Mouse (Mus musculus): ENCODE results near the gene Vgll4. TPM values are rescaled to one million over a fixed set of nuclear protein-coding genes. Genes with fewer than 3 reads are reported as not detected.

Gene Vgll4
- polyA plus RNA-seq, 1 experiment: 32.1 TPM

GRCm38 (mm10) chr6:114918994-114919393 is 50.8 kb downstream of the Vgll4 start:
- no peak for DNase-seq (ENCODE audit: low spot score)

- DNase-seq (ENCODE audit: low spot score): no peak
Observed at GRCm38 (mm10) chr6:114917770-114918635, 51.8 kb downstream of the Vgll4 start.

GRCm38 (mm10) chr6:114917129-114917528 is 52.7 kb downstream of the Vgll4 start:
- DNase-seq (ENCODE audit: low spot score): no peak

DNA sequence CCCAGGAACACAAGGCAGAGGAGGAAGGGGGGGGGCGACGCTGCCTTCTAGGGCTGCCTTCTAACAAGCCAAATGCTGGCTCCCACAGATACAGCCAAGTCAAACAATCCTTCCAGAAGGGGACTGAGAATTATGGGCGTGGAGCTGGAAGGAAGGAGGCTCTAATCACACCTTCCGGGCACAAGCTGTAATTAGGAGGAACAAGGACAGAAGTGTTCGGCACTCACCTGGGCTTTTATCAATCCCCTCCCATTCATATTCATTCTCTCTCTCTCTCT is 53.1 kb downstream of the Vgll4 start:
- no peak for DNase-seq (ENCODE audit: low spot score)

- no peak for DNase-seq (ENCODE audit: low spot score)
Observed at GRCm38 (mm10) chr6:114915915-114916714, 53.7 kb downstream of the Vgll4 start.

DNA sequence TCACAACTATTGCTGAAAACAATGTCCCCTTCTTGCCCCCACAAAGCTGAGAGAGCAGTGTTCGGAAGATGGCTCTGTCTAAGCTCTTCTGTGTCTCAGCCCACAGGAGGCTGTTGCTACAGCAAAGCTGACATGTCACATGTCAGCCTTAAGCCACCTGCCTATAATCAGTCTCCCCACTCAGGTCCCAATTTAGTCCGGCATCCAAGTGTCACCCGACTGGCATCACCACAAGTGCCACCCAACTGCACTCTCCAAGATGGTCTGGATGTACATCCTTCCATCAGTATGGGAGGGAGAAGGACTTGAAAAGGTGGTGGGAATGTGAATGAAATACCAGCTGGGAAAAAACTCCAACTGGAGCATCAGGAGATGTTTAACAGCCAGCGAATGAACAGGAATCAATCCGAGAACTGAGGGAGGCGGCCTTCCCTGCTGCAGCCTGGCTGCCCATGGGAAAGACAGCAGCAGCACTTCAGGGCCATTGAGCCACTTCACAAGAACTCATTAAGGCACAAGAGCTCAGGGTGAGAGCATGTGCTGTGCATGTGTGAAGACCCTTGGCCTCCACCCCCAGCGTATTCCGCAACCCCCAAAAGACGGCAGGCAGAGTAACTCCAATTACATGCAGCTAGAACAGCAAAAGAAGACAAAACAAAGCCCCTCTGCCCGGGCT is 55.6 kb downstream of the Vgll4 start:
- no peak for DNase-seq (ENCODE audit: low spot score)

DNA sequence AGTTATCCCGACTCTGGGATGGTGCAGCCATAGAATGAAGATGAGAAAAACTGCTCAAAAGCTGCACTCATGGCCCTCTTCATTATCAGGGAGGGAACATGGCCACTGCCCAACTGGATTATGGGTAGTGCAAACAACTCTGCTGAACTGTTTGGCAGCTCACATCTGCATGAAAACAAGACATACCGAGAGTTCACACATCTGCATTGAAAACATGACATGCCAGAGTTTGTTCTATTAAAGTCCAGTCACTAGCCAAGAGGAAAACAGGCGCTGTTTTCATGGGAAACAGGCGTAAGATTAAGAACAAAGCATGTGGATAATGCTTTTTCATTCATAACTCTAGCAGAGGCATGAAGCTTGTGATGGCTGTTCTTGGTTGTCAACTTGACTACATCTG is 56.7 kb downstream of the Vgll4 start:
- no peak for DNase-seq (ENCODE audit: low spot score)

- DNase-seq (ENCODE audit: low spot score): no peak
Observed at GRCm38 (mm10) chr6:114911540-114911939, 58.3 kb downstream of the Vgll4 start.

DNA sequence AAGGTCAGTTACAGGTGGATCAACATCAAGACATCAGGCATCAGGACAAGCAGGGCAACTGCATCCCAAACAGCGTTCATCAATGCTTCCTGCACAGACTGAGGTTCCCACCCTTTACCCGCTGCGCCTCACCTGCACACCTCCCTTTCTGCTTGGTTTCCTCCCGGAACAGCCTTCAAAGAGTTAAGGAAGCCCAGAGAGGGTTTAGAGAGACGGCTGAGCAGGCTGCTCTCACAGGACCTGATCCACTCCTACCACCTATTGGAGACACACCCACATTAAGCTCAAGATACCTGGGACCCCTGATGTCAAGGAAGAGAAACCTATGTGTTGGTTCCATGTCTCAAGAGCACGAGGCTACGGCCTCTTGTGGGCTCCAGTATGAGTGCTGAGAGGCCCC is 60.0 kb downstream of the Vgll4 start:
- DNase-seq (ENCODE audit: low spot score): no peak

DNA sequence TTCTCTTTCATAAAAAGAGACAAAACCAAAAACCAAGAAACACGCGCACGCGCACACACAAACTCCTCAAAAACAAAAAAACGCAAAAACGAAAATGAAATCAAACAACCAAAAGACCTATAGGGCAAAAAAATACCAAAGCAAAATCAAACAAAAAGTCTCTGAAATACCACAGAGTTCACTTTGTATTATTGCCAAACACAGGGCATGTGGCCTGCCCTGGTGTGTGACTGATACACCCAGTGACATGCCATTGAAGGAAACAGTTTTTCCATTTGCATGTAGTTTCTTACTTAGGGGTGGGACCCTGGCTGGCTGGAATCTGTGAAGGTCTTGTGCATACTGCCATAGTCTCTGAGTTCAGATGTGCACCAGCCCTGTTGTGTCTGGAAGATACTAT is 62.3 kb downstream of the Vgll4 start:
- DNase-seq (ENCODE audit: low spot score): no peak

DNA sequence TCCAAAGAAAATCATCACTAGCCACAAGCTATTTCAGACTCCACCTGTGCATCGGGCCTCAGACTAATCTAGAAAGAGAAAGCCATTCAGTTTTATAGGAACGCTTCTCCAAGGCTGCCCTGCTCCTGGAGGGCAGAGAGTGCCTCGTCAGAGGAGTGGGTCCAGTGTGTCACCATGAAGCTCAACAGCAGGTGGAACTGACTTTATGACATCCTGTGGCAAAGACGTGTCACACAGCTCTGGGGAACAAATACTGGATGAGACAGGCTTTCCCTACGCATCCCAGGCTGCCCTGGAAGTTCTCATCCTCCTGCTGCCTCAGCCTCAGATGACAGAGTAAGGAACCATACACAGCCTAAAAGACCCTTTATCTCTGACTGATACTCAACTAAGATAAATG is 63.6 kb downstream of the Vgll4 start:
- no peak for DNase-seq (ENCODE audit: low spot score)

DNA sequence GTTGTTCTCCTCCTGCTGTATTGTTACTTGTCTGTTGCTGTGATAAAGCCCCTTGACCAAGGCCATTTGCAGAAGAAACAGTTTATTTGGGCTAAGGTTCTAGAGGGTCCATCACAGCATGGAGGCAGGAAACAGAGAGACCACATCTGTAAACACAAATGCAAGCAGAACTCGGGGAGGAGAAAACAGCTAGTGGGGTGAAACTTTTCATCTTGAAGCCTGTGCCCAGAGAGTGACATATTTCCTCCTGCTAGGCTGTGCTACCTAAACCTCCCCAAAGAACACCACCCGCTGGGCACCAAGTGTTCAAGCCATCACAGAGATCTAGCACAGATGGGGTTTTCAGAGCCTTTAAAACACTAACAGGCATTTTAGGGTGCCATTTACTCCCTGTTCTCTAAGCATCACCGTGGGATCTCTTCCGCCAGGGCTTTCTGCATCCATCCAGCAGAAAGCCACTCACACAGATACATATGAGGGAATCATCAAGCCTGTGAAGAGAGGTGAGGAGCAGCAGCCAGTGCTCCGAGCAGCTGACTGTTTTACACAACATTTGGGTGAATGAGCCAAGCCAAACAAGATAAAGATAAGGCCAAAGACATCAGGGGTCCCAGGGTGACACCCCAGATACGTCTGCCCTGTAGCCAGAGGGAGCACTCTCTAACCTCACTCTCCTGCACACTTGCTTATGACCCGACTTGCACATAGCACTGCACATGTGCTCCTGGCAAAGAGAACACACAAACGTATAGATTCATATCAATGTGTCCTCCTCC is 64.4 kb downstream of the Vgll4 start:
- DNase-seq (ENCODE audit: low spot score): no peak

GRCm38 (mm10) chr6:114904818-114905217 is 65.0 kb downstream of the Vgll4 start:
- DNase-seq (ENCODE audit: low spot score): no peak

- DNase-seq (ENCODE audit: low spot score): no peak
Observed at GRCm38 (mm10) chr6:114904233-114904632, 65.6 kb downstream of the Vgll4 start.

DNA sequence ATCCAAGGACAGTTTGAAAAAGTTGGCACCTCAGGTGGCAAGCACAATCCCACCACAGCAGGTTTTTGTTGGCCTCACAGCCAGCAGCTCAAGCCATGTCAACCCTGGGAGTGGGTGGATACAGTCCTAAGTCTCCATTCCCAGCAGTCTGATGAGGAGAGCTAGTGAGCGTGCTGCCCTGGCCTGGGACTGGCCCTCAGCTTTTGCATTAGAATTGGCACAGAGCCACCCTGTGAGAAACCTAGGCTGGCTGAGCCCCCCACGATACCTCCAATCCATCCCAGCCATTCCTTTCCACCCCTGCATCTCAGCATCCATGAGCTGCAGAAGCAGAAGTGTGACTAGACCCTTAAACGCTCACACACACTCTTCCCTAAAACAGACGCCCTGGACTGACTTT is 67.9 kb downstream of the Vgll4 start:
- no peak for DNase-seq (ENCODE audit: low spot score)

- DNase-seq (ENCODE audit: low spot score): no peak
Observed at GRCm38 (mm10) chr6:114901321-114901824, 68.4 kb downstream of the Vgll4 start.

DNA sequence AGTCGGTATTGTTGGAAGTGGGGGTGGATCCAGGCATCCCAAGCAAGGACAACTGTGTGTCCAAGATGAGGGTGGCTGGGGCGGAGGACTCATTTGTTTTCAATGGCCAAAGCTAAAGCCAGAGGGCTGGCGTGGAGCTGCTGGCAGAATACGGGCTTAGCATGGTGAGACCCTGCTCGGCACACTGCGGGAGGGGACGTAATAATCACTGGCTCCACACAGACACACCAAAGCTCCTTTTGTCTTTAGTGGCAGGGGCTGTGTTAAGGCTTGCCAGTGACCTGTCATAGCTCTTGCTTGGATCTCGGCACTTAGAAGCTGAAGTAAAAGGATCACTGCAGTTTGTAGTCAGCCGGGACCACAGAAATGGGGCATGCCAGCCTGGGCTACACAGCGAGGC is 69.6 kb downstream of the Vgll4 start:
- no peak for DNase-seq (ENCODE audit: low spot score)

DNA sequence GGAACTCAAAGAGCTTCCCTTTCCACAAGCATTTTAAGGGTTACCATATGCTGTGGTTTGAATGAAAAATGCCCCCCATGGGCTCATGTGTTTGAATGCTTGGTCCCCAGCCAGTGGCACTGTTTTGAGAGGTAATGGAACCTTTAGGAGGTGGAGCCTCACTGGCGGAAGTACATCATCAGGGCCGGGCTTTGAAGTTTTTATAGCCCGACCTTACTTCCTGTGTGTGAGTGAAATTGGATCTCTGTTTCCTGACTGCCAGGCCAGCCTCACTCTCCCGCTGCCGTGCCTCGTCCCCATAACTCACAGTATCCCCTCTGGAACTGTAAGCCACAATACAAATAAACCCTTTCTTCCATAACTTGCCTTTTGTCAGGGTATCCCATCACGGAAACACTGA is 70.1 kb downstream of the Vgll4 start:
- DNase-seq (ENCODE audit: low spot score): no peak

DNA sequence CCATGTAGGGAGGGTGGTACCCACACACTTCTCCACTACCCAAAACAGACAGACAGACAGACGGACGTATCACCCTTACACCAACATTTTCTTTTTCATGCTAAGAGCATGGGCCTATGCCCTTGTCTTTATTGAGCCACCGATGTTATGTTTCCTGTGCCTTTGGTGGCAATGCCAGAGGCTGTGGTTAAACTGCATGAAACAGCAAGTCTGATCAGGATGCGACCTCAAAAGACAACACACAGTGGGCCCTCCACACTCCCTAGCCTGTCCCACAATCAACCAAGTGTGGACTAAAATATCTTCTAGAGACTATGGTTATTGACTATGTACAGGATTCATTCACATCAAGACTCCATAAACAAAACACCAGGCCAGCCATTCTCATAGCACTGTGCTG is 70.8 kb downstream of the Vgll4 start:
- no peak for DNase-seq (ENCODE audit: low spot score)

DNA sequence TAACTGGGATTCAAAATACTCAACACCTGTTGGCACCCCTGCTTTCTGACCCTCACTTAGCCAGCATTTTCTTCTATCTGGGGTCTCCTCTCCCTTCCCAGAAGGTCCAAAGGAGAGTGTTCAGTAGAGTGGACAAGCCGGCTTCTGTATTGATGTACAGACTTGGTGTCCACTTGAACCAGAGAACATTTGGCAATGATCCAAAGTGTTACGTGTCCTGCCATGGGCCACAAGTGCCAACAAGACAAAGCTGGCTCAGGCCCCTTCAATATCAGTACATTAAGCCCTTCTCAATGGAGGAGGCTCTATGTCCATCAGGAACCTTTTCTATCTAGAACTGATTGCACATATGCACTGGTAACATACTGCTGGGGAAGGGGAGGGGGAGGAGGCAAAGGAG is 73.5 kb downstream of the Vgll4 start:
- DNase-seq (ENCODE audit: low spot score): no peak

DNA sequence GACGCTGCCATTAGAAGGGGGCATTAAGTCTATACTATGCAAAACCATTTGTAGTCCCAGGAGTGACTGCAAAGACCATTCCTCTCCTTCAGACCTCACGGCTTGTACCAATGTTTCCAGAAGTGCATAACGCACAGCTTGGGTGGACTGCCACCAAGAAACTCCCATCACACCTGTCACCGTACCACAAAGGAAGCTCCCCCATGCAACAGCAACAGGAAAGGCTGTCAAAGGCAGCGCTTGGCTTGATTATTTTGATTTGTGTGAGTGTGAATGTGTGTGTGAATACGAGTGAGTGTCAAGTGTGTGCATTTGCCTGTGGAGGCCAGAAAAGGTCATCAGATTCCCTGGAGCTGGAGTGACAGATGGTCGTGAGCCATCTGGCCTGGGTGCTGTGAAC is 74.6 kb downstream of the Vgll4 start:
- no peak for DNase-seq (ENCODE audit: low spot score)

All from urinary bladder, adult 2 months (tissue).